Mouse (Mus musculus): Measurements from ENCODE around the gene Amph. TPM values are rescaled to one million over a fixed set of nuclear protein-coding genes. Genes with fewer than 3 reads are reported as not detected.

Gene Amph
- polyA plus RNA-seq, 1 experiment from 2014 or later = 1.8 TPM

Other genes starting within 250 kb of the Amph start
- gene Vps41, start 230.9 kb upstream of the Amph start, polyA plus RNA-seq (2014; fragmentation: Nextera tagmentation; extraction: Ambion mirVana) = 51.1 and 53.0 TPM in 2 replicates

All from heart, embryonic 11.5 days (tissue).